Mouse (Mus musculus): ENCODE results near the gene Dhx29. TPM values are rescaled to one million over a fixed set of nuclear protein-coding genes. Genes with fewer than 3 reads are reported as not detected.

Gene Dhx29
- total and polyA plus RNA-seq, 3 experiments = 13.0 to 25.1 (median 21.1) TPM

DNA sequence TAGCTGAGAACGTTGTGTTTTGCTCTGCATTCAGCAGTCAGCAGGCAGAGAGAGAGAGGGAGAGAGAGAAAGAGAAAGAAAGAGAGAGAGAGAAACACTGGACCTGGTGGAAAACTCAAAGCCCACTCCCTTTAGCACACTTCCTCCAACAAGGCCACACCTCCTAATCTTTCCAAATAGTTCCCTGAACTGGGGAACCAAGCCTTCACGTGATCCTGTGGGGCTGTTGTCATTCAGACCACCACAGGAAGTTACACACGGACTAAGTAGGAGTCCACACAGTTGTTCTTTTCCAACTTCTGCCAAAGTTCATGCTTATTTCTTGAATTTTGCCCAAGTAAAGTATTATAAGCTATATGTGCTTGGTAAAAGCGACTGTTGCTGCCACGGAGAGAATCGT, 18.6 kb downstream of the Dhx29 start:
- in situ Hi-C loops (cut with MboI; ENCODE audit: low pct_ligation_motif_present, low pct_unique_long_range_greater_than_20kb, low sequenced_read_pairs) (no loop called here), dilution Hi-C loops (cut with MboI; ENCODE audit: extremely low pct_ligation_motif_present, extremely low pct_unique_long_range_greater_than_20kb, low sequenced_read_pairs) (no loop called here)
- Histone ChIP-seq H3K9me3 (replicated peaks; ENCODE audit: low read length) (no peaks in the 10 kb centered on the region), H3K27ac (ENCODE audit: insufficient read depth, low read depth) (no peak overlapping the region), H3K27me3 (replicated peaks) (no peaks in the 10 kb centered on the region), H3K36me3 (replicated peaks in 1 of 2; ENCODE audit: control insufficient read depth in 1 of 2, insufficient read depth in 1 of 2, low read length in 1 of 2) (peaks cover 43 to 89% of the 10 kb centered on the region in 2 experiments), H3K4me2 (ENCODE audit: insufficient read depth, low read depth, poor library complexity, severe bottlenecking) (no peak overlapping the region), H3K9ac (ENCODE audit: insufficient read depth, low read depth) (no peak overlapping the region), H3K79me2 (replicated peaks; ENCODE audit: control insufficient read depth, extremely low read depth, insufficient read depth, poor library complexity, severe bottlenecking) (no peaks in the 10 kb centered on the region), H3K4me3 (replicated peaks in 1 of 3; ENCODE audit: low read depth in 2 of 3, low read length in 2 of 3, poor library complexity in 1 of 3) (no peak overlapping the region), H3K4me1 (ENCODE audit: control insufficient read depth in 1 of 2, insufficient read depth in 2 of 2) (no peaks in the 10 kb centered on the region)
- TF ChIP-seq TCF12 (IDR thresholded peaks at IDR 0.05; ENCODE audit: low read depth, low read length) (no peak), EP300 (IDR thresholded peaks at IDR 0.05; ENCODE audit: low read length) (no peak), NELFE (IDR thresholded peaks at IDR 0.05; ENCODE audit: low read depth, low read length) (no peak), TBP (conservative IDR thresholded peaks at IDR 0.05; ENCODE audit: low read depth, low read length) (no peak), E2F4 (IDR thresholded peaks at IDR 0.05; ENCODE audit: insufficient replicate concordance, low read depth, low read length) (no peak), SMC3 (IDR thresholded peaks at IDR 0.05; ENCODE audit: low read depth, low read length) (no peak), JUND (conservative IDR thresholded peaks at IDR 0.05; ENCODE audit: low read depth, low read length) (no peak), NRF1 (IDR thresholded peaks at IDR 0.05; ENCODE audit: low read depth, low read length) (no peak), IRF4 (IDR thresholded peaks at IDR 0.05; ENCODE audit: low read depth, low read length) (no peak), RAD21 (IDR thresholded peaks at IDR 0.05; ENCODE audit: low read depth, low read length) (no peak), ZC3H11A (IDR thresholded peaks at IDR 0.05; ENCODE audit: low read depth, low read length) (no peak), USF2 (conservative IDR thresholded peaks at IDR 0.05; ENCODE audit: low read depth, low read length) (no peak), HCFC1 (IDR thresholded peaks at IDR 0.05; ENCODE audit: low read depth, low read length) (no peak)
- no peak for DNase-seq (ENCODE audit: extremely low read depth)

DNA sequence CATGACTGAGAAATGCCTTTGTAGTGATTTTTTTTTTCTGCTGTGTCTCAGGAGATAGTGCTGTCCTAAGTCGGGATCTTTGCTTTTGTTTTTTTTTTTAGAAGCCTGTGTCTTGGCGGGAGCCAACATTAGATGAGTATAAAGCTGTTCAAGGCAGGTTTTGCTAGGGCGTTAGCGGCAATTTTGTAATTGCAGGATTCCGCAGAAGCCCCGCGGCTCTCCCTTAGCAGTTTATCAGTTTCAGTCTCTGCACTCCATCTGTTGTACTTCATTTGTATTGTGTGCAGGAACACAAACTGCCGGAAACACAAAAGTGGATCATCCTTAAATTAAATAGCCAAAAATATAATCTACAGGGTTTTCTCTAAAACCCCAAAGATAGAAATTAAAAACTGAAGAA, 26.8 kb downstream of the Dhx29 start:
- Histone ChIP-seq H3K27ac (ENCODE audit: insufficient read depth, low read depth) (no peak overlapping the region), H3K79me2 (replicated peaks; ENCODE audit: control insufficient read depth, extremely low read depth, insufficient read depth, poor library complexity, severe bottlenecking) (no peaks in the 10 kb centered on the region), H3K4me3 (replicated peaks in 1 of 3; ENCODE audit: low read depth in 2 of 3, low read length in 2 of 3, poor library complexity in 1 of 3) (no peak overlapping the region), H3K36me3 (replicated peaks in 1 of 2; ENCODE audit: control insufficient read depth in 1 of 2, insufficient read depth in 1 of 2, low read length in 1 of 2) (peaks cover 38 to 86% of the 10 kb centered on the region in 2 experiments), H3K9me3 (replicated peaks; ENCODE audit: low read length) (no peaks in the 10 kb centered on the region), H3K9ac (ENCODE audit: insufficient read depth, low read depth) (no peak overlapping the region), H3K27me3 (replicated peaks) (no peaks in the 10 kb centered on the region), H3K4me2 (ENCODE audit: insufficient read depth, low read depth, poor library complexity, severe bottlenecking) (no peak overlapping the region), H3K4me1 (ENCODE audit: control insufficient read depth in 1 of 2, insufficient read depth in 2 of 2) (0 out of 4 replicates have a peak, but pooled peaks cover 0 to 2% of the 10 kb centered on the region in 2 experiments)
- in situ Hi-C loops (cut with MboI; ENCODE audit: low pct_ligation_motif_present, low pct_unique_long_range_greater_than_20kb, low sequenced_read_pairs) (no loop called here), dilution Hi-C loops (cut with MboI; ENCODE audit: extremely low pct_ligation_motif_present, extremely low pct_unique_long_range_greater_than_20kb, low sequenced_read_pairs) (no loop called here)
- no peak for DNase-seq (ENCODE audit: extremely low read depth)
- TF ChIP-seq CHD2 (IDR thresholded peaks at IDR 0.05; ENCODE audit: low read length) (no peak), MEF2A (IDR thresholded peaks at IDR 0.05; ENCODE audit: borderline replicate concordance, low read depth, low read length) (no peak), SMC3 (IDR thresholded peaks at IDR 0.05; ENCODE audit: low read depth, low read length) (no peak), PAX5 (IDR thresholded peaks at IDR 0.05; ENCODE audit: low read length) (no peak), TBP (conservative IDR thresholded peaks at IDR 0.05; ENCODE audit: low read depth, low read length) (no peak), BHLHE40 (IDR thresholded peaks at IDR 0.05; ENCODE audit: low read depth, low read length) (no peak), KAT2A (IDR thresholded peaks at IDR 0.05; ENCODE audit: insufficient replicate concordance, low read length) (no peak), ZKSCAN1 (IDR thresholded peaks at IDR 0.05; ENCODE audit: borderline replicate concordance, low read depth, low read length) (no peak), ZMIZ1 (IDR thresholded peaks at IDR 0.05; ENCODE audit: low read depth, low read length) (no peak), CTCF (conservative IDR thresholded peaks at IDR 0.05 in 1 of 2, IDR thresholded peaks at IDR 0.05 in 1 of 2; ENCODE audit: low read depth in 2 of 2, low read length in 2 of 2) (no peak), MAFK (IDR thresholded peaks at IDR 0.05; ENCODE audit: insufficient replicate concordance, low read length) (no peak), POLR2AphosphoS2 (IDR thresholded peaks at IDR 0.05; ENCODE audit: low read depth, low read length) (no peak), MAZ (IDR thresholded peaks at IDR 0.05; ENCODE audit: low read depth, low read length) (no peak), CHD1 (IDR thresholded peaks at IDR 0.05; ENCODE audit: low read depth, low read length) (no peak), RAD21 (IDR thresholded peaks at IDR 0.05; ENCODE audit: low read depth, low read length) (no peak), NELFE (IDR thresholded peaks at IDR 0.05; ENCODE audit: low read depth, low read length) (no peak), JUND (conservative IDR thresholded peaks at IDR 0.05; ENCODE audit: low read depth, low read length) (no peak), TCF12 (IDR thresholded peaks at IDR 0.05; ENCODE audit: low read depth, low read length) (no peak)

All from CH12.LX (cell line).